Mouse (Mus musculus): ENCODE measurements around the gene Wiz. TPM values are rescaled to one million over a fixed set of nuclear protein-coding genes. Genes with fewer than 3 reads are reported as not detected.

Wiz gene
- polyA plus RNA-seq, 2 experiments: 36.0 to 63.8 TPM

GRCm38 (mm10) chr17:32313892-32314291 is 75.3 kb downstream of the Wiz start:
- Histone ChIP-seq H3K27ac (replicated peaks; ENCODE audit: low read depth, low read length) (no peak overlapping the region), H3K9ac (ENCODE audit: low read depth, low read length, severe bottlenecking) (no peak overlapping the region), H3K27me3 (ENCODE audit: control insufficient read depth, insufficient read depth, low read length) (no peaks in the 10 kb centered on the region), H3K9me3 (ENCODE audit: control insufficient read depth, low read length) (no peaks in the 10 kb centered on the region), H3K4me1 (ENCODE audit: control insufficient read depth, insufficient read depth, low read length) (0 out of 2 replicates have a peak, but pooled peaks cover under 1% of the 10 kb centered on the region), H3K36me3 (ENCODE audit: control insufficient read depth, insufficient read depth, low read length) (peaks cover 96% of the 10 kb centered on the region), H3K4me2 (replicated peaks; ENCODE audit: low read depth, low read length, severe bottlenecking) (no peak overlapping the region), H3K4me3 (replicated peaks; ENCODE audit: low read length) (no peak overlapping the region)
- 85% methylated on average over 5 of the region's 5 CpGs for WGBS
- ATAC-seq (ENCODE audit: low FRiP score, low read depth) (no peak), DNase-seq (ENCODE audit: low spot score) (no peak)
- no peak for TF ChIP-seq POLR2A (IDR thresholded peaks at IDR 0.05; ENCODE audit: borderline replicate concordance, extremely low read depth, insufficient read depth, insufficient read length)

- WGBS: 96% methylated on average over 8 of the region's 8 CpGs
- no peak for ATAC-seq (ENCODE audit: low FRiP score, low read depth)
- no peak overlapping the region for H3K27ac ChIP-seq (replicated peaks; ENCODE audit: low read depth, low read length)
- H3K36me3 ChIP-seq (ENCODE audit: control insufficient read depth, insufficient read depth, low read length): peaks cover 100% of the 10 kb centered on the region
- H3K9me3 ChIP-seq (ENCODE audit: control insufficient read depth, low read length): no peaks in the 10 kb centered on the region
- H3K9ac ChIP-seq (ENCODE audit: low read depth, low read length, severe bottlenecking): no peak overlapping the region
- no peak overlapping the region for H3K4me3 ChIP-seq (replicated peaks; ENCODE audit: low read length)
- no peaks in the 10 kb centered on the region for H3K4me1 ChIP-seq (ENCODE audit: control insufficient read depth, insufficient read depth, low read length)
- H3K27me3 ChIP-seq (ENCODE audit: control insufficient read depth, insufficient read depth, low read length): no peaks in the 10 kb centered on the region
- no peak overlapping the region for H3K4me2 ChIP-seq (replicated peaks; ENCODE audit: low read depth, low read length, severe bottlenecking)
- TF ChIP-seq POLR2A (IDR thresholded peaks at IDR 0.05; ENCODE audit: borderline replicate concordance, extremely low read depth, insufficient read depth, insufficient read length): no peak
- DNase-seq (ENCODE audit: low spot score): no peak
These were observed 76.4 kb downstream of the Wiz start for GRCm38 (mm10) chr17:32312801-32313200.

GRCm38 (mm10) chr17:32307963-32308362 is 81.3 kb downstream of the Wiz start:
- H3K27me3 ChIP-seq (ENCODE audit: control insufficient read depth, insufficient read depth, low read length): no peaks in the 10 kb centered on the region
- H3K9ac ChIP-seq (ENCODE audit: low read depth, low read length, severe bottlenecking): no peak overlapping the region
- no peak overlapping the region for H3K4me2 ChIP-seq (replicated peaks; ENCODE audit: low read depth, low read length, severe bottlenecking)
- H3K27ac ChIP-seq (replicated peaks; ENCODE audit: low read depth, low read length): no peak overlapping the region
- DNase-seq (ENCODE audit: low spot score) (no peak), ATAC-seq (ENCODE audit: low FRiP score, low read depth) (no peak)
- no peaks in the 10 kb centered on the region for H3K4me1 ChIP-seq (ENCODE audit: control insufficient read depth, insufficient read depth, low read length)
- H3K9me3 ChIP-seq (ENCODE audit: control insufficient read depth, low read length): no peaks in the 10 kb centered on the region
- H3K4me3 ChIP-seq (replicated peaks; ENCODE audit: low read length): no peak overlapping the region
- no peak for TF ChIP-seq POLR2A (IDR thresholded peaks at IDR 0.05; ENCODE audit: borderline replicate concordance, extremely low read depth, insufficient read depth, insufficient read length)
- WGBS: 90% methylated on average over 4 of the region's 4 CpGs
- peaks cover 97% of the 10 kb centered on the region for H3K36me3 ChIP-seq (ENCODE audit: control insufficient read depth, insufficient read depth, low read length)

Small RNAs within 50 kb of the gene (microRNA-seq; reads per million reads assigned to microRNA genes)
- not detected for gene Gm22201

Other genes with a start within 250 kb of the Wiz start
- gene Notch3, start 222.6 kb downstream of the Wiz start, polyA plus RNA-seq (2012; rRNA removed): 50.0 and 77.6 TPM in 2 replicates
- 17.7 and 19.4 TPM in 2 replicates for gene Notch3, start 222.6 kb downstream of the Wiz start, polyA plus RNA-seq (2014; fragmentation: Nextera tagmentation; extraction: Ambion mirVana)
- gene Ephx3, start 199.9 kb downstream of the Wiz start, polyA plus RNA-seq (2012; rRNA removed): 1.6 and 1.9 TPM in 2 replicates
- 3.3 and 5.5 TPM in 2 replicates for gene Ephx3, start 199.9 kb downstream of the Wiz start, polyA plus RNA-seq (2014; fragmentation: Nextera tagmentation; extraction: Ambion mirVana)
- gene Brd4, start 104.7 kb downstream of the Wiz start, polyA plus RNA-seq (2012; rRNA removed): 75.6 and 80.0 TPM in 2 replicates
- gene Brd4, start 104.7 kb downstream of the Wiz start, polyA plus RNA-seq (2014; fragmentation: Nextera tagmentation; extraction: Ambion mirVana): 97.3 and 117 TPM in 2 replicates
- gene Akap8, start 68.2 kb downstream of the Wiz start, polyA plus RNA-seq (2012; rRNA removed): 108 and 110 TPM in 2 replicates
- 36.9 and 46.9 TPM in 2 replicates for gene Akap8, start 68.2 kb downstream of the Wiz start, polyA plus RNA-seq (2014; fragmentation: Nextera tagmentation; extraction: Ambion mirVana)
- gene Akap8l, start 38.8 kb downstream of the Wiz start, polyA plus RNA-seq (2012; rRNA removed): 157 and 162 TPM in 2 replicates
- 67.5 and 74.0 TPM in 2 replicates for gene Akap8l, start 38.8 kb downstream of the Wiz start, polyA plus RNA-seq (2014; fragmentation: Nextera tagmentation; extraction: Ambion mirVana)
- gene Rasal3, start 14.1 kb upstream of the Wiz start, polyA plus RNA-seq (2012; rRNA removed): 2.9 and 3.0 TPM in 2 replicates
- 1.9 and 2.0 TPM in 2 replicates for gene Rasal3, start 14.1 kb upstream of the Wiz start, polyA plus RNA-seq (2014; fragmentation: Nextera tagmentation; extraction: Ambion mirVana)
- 0.20 and 0.30 TPM in 2 replicates for gene Pglyrp2, start 34.7 kb upstream of the Wiz start, polyA plus RNA-seq (2012; rRNA removed)
- 0.23 and 0.32 TPM in 2 replicates for gene Pglyrp2, start 34.7 kb upstream of the Wiz start, polyA plus RNA-seq (2014; fragmentation: Nextera tagmentation; extraction: Ambion mirVana)
- gene Cyp4f39, start 63.3 kb upstream of the Wiz start, polyA plus RNA-seq (2012; rRNA removed): 5.3 and 5.5 TPM in 2 replicates
- gene Cyp4f39, start 63.3 kb upstream of the Wiz start, polyA plus RNA-seq (2014; fragmentation: Nextera tagmentation; extraction: Ambion mirVana): 11.3 and 14.0 TPM in 2 replicates
- 16.5 and 26.0 TPM in 2 replicates for gene Cyp4f17, start 116.6 kb upstream of the Wiz start, polyA plus RNA-seq (2012; rRNA removed)
- gene Cyp4f17, start 116.6 kb upstream of the Wiz start, polyA plus RNA-seq (2014; fragmentation: Nextera tagmentation; extraction: Ambion mirVana): 7.7 and 11.7 TPM in 2 replicates
- 34.0 and 39.5 TPM in 2 replicates for gene Cyp4f16, start 147.1 kb upstream of the Wiz start, polyA plus RNA-seq (2012; rRNA removed)
- gene Cyp4f16, start 147.1 kb upstream of the Wiz start, polyA plus RNA-seq (2014; fragmentation: Nextera tagmentation; extraction: Ambion mirVana): 16.7 and 18.6 TPM in 2 replicates
- not detected in 2 replicates for gene Cyp4f37, start 231.9 kb upstream of the Wiz start, polyA plus RNA-seq (2012; rRNA removed)
- gene Cyp4f37, start 231.9 kb upstream of the Wiz start, polyA plus RNA-seq (2014; fragmentation: Nextera tagmentation; extraction: Ambion mirVana): not detected in 2 replicates

Measured in limb, embryonic 14.5 days (tissue).